Mouse (Mus musculus) liver, adult (tissue): ENCODE data around the gene Gm20388.

Source experiments
- GATA4 ChIP-seq: IDR thresholded peaks from 2 replicates; pipeline ENCODE4 v1.6.1; 2014; ENCODE audit warnings: mild to moderate bottlenecking, low read length; ENCODE audit not compliant: insufficient replicate concordance

Gene Gm20388

DNA sequence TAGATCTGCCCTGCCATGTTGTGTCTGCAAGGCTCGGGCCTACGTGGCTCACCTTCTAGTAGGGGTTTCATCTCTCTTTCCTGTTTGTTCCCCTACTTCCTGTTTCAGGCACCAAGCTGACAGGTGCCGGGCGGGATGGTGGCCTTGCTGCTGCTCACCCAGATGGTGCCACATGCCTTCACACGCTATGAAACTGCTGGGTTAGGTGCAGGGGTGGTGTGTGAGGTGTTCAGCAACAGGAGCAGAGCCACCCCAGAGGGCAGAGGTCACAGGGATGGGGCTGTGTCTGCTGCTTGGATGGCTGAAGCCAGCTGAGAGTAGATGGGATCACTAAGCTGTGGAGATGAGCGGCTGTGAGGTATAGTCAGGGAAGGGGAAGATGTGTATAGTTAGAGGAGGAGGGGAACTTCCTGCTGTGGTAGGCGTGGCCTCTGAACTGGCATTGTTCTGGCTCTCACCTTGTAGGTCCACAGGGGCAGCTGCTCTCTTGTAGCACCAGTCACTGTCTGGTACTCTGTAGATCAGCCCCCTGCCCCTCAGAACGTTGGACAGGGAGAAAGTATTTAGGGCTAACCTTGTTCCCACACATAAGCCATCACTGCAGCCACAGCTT is 4363.1 kb downstream of the Gm20388 start:
- TF ChIP-seq GATA4 = no peak

DNA sequence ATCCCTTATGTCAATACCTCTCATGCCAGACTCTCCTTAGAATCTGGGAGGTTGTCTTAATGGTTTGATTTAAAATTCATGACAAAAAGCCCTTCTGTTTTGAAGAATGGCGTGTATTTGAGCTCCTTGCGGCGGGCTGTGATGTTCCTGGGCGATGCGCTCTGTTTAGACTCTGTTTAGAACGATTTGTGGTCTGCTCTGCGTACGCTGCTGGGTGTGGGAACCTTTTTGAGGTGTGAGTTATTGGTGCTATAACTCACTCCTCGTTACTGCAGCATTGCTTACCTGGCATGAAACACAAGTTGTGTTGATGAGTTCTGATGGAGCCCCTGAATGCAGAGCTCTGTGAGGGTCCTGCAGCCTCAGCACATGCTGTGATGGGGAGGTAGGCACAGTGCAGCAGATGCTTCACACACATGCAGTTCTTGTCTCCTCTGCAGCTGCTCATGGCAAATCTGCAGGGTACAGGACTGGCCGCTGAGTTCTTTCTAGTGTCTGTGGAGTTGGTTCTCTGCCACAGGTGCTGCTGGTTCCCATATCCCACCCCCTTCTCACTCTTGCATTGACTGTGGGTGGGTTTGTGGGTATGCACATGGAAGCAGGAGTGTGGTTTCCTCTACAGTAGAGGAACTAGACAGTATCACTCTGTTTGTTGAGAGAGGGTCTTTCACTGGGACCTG is 4363.9 kb downstream of the Gm20388 start:
- no peak for TF ChIP-seq GATA4

DNA sequence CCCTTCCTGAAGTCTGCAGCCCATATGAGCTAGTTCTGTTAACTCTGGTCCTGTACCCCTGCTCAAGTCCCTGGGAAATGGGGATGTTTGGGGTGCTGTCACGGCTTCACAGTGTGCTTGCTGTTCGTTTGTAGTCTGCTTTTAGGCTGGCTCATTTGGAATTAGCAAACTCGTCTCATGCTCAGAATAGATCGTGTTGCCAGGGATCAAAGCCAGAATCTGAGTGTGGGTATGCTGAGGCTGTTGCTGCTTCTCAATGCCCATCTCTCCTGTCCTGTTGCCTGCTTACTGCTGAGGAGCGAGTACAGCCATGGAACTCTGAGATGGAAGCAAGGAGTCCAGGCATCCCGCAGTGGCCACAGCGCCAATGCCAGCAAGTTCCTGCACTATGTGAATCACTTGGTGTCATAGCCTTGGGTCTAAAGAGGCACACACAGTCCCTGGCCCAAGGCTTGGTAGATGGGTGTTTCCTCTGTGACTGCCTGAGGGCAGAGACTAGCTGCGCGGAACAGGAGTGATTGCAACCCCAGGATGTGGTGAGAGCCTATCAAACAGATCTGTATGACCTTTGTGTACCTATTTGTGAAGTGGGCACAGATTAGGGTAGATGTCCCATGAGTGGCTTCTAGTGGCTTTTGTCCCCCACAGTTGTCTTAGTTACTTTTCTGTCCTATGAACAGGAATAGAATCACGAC is 4364.9 kb downstream of the Gm20388 start:
- no peak for TF ChIP-seq GATA4

DNA sequence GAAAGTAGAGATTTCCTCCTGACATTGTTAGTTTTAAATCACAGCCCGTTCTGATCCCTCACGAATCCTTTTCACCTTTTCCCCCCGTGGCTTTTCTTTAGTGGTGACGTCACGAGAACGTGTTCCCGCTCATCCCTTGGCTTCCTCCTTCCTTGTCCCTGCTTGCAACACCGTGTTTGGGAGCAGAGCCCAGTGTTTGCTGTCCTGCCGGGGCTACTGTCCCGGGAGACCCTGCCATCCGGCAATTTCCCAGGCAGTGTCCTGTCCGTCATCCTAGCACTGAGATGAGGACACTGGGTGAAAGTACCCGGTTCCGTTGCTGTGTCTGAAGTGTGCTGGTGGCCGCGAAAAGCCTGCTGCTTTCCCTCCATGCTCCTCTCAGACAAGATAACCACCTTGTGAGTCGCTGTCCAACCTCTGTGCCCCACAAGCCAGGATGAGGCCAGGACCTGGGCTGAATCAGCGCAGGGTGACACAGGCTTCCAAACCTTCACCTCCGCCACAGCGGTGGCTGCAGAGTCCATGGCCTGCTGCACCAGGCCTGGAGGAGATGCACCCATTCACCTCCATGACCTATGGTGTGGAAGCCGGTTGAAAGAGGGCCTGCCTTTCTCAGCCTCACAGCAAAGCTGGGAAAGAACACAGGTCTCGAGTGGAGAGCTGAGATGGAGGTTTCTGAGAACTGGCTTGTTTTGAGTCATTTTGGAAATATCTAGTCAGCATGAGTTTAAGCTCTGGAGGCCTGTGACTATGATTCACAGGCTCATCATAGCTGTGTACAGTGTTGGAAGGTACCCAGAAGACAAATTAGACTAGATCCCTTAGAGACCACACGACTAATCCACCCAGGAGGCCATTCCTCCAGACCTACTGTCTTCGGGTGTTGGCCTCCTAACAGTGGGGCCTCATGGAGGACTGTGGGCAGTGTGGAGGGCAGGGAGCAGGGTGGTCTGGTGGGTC is 4367.6 kb downstream of the Gm20388 start:
- TF ChIP-seq GATA4 = no peak

DNA sequence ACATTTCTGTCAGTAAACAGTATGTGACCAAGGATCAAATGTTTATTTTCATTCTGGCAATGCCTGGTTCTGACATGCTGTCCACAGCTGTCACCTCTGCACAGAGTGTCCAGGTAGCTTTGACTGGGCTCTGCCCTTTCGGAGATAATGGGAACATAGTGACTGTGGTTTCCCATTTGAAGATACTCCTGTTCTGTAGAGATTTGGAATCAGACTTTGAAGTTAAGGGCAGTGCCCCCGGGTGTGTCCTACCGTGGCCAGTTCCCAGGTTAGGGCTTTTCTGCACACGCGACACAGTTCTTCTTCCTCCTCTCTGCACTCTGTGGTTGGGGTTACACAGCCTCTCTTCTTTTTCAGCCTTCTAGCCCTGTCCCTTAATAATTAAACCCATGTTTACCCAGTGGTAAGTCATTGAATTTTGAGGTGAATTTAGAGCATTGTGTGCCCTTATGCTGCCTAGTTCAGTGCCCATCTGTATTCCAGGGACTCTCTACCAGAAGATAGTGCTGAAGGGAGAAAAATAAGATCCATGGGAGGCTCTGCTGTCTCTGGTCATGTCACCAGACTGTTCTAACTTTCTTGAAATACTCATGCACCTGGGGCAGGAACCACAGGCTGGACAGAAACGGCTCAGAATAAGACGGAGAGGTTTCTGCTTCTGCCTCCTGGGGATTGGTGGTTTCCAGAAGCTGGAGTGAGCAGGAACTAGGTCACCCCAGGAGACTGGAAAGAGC is 4368.5 kb downstream of the Gm20388 start:
- TF ChIP-seq GATA4 = peak; percentile 56; the same call in 1 of the 2 replicates

DNA sequence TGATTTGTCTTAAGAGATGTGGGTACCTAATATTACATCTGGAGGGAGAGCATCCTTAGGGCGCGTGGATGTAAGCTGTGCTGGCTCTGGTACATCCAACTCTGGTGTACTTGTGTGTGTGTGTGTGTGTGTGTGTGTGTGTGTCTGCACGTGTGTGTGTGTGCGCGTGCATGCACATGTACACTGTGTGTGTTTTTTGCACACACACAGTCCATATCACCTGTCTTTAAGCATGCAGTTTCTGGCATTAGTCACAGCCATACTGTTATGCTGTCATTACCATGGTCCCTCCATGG is 4369.0 kb downstream of the Gm20388 start:
- TF ChIP-seq GATA4 = no peak

DNA sequence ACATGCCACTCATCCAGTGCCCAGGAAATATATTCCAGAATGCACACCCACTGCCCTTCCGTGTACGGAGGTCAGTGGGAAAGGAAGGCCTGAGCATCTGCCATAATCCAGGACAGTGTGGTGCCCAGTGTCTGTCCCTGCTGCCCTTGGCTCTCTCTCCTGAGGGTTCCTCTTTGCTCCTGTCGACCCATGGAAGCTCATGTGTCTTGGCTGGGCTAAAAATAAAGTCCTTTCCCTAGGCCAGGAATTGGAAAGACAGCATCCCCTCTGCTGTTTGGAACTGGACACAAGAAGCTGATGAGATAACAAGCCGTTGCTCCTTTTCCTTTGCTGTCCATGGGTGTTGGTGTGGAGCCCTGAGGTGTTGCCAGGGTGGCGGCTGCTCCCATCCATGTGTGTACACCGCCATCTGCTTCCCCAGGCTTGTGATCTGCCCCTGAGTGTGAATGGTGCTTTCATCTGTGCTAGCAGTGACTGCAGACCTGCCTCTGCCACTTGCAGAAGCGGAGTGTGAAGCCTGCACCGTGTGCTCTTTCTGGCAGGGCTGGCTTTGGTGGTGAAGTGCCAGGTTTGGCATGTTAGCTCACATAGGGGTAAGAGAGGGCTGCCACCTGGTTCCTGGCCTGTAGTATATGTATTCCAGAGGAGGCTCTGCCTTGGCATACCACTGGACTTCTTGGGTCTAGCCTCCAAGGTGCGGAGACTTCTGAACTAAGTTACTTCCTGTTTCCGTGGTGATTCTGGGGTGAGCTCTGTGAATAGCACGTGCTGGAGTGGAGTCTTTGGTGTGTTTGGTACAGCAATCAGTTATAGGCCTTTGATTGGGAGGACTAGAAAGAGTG is 4371.3 kb downstream of the Gm20388 start:
- TF ChIP-seq GATA4 = peak; percentile 37; the same call in 1 of the 2 replicates

DNA sequence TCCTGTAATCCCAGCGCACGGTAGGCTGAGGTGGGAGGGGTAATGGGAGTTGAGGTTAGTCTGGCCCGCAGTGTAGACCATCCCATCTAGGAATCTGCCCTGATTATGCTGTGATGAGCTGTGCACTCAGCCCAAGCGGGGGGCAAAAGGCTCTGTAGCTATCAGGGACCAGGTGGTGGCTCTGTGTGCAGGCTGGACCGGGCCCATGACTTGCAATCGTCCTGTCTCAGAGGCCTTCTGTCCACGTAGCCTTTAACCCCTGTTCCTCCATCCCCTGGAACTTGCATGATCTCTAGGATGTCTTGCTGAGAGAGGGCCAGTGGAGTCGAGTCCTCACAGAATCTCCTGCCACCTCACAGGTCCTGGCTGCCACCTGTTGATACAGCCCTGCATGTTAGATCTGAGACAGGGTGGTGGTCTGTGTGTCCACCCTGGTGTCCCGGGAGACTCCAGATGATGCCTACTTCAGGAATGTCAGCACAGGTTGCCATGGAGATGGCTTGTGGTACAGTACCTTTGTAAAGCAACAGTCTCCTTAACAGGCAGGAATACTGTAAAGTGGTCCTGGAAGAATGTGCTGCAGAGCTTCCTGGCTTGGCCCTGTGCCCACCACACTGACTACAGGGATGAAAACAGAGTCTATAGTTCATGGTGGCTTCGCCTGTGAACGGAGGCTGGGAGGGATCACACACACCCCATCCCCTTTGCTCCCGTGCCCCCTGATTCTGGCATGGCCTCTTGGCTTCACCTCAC is 4372.4 kb downstream of the Gm20388 start:
- TF ChIP-seq GATA4 = no peak

GRCm38 (mm10) chr8:124283644-124284332 is 4373.1 kb downstream of the Gm20388 start:
- TF ChIP-seq GATA4 = no peak

DNA sequence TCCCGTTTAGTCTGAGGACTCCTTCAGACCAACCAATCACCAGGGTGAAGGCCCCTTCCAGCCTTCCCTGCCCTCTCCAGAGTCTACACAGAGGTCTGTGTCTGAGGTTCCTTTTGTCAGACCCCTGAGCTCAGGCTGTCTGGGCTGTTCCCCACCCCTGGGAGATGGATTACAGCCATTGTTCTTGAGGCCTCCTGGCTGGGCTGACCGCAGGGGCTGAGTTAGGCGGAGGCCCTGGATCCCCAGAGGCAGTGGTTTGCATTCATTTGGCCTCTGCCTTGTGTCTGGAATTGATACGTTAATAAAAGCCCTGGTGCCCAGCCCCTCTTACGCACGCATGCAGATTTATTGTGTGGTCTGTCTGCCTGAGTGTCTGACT is 4373.7 kb downstream of the Gm20388 start:
- no peak for TF ChIP-seq GATA4

DNA sequence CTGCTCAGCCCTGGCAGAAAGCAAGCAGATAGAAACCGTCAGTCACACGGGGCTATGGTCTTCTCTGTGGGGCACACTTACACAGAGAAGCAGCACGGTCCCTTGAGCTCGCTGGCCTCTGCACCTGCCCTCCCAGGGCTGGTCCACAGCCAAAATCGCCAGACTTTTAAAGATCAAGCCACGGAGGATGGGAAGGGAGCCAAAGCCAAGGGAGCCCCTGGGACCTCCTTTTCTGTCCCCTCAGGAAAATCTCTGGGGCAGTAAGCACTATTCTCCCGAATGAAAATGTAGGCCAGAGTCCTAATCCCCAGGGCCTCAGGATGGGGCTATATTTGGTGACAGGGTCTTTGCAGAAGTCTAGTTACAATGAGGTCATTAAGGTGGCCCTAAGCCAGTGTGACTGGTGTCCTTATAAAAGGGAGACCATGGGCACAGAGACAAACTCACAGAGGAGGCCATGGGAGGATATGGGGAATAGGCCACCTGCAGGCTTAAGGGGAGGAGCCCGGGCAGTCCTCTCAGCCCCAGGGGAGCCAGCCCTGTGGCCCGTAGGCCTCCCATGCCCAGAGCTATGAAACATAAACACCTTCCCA is 4374.4 kb downstream of the Gm20388 start:
- TF ChIP-seq GATA4 = no peak

DNA sequence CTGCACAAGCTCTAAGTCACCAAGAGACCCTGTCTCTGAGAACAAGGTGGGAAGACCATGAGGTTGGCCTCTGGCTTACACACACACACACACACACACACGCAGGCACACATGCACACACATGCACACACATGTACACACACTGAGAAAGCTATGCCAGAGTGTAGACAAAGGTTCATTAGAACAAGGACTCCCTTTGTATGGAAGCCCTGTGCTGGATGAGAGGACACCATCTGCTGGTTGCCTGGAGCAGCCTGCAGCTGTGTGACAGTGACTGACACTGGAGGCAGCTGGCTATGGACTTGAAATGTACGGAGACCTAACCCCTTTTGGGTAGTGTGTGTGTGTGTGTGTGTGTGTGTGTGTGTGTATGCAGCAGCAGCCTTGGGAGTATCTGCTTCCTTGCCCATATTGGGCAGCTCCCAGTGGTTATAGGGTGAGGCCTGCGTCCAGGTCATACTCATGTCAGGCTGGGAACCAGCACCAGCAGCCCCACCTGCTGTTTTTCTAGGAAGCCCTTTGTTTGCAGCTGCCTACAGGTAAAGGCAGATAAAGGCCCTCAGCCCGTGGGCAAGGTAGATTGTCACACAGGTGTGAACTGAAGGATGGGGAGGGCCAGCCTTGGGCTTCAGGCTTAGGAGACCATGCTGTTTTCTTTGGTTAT is 4376.0 kb downstream of the Gm20388 start:
- no peak for TF ChIP-seq GATA4
